Mouse (Mus musculus) limb, embryonic 11.5 days (tissue): ENCODE data around the gene Thegl. TPM values are rescaled to one million over a fixed set of nuclear protein-coding genes. Genes with fewer than 3 reads are reported as not detected.
A peak's percentile ranks its signal among the peaks of the same experiment; 100 is the strongest.

ENCODE experiments used
- ATAC-seq: fragments of 200-750 bp; cut with Nextera tagmentation; 2 replicates; pipeline ENCODE4 v1.8.0; 2017; ENCODE audit warnings: low read depth; ENCODE audit not compliant: insufficient number of reproducible peaks, low FRiP score, low TSS enrichment
- DNase-seq: peaks from one replicate; pipeline ENCODE4 v3.0.0-alpha.2; 2015; ENCODE audit warnings: low spot score
- H3K27ac ChIP-seq: fragments of 300-500 bp; sonication (generic); replicated peaks from 2 replicates; pipeline ENCODE4 v1.5.1; 2014; ENCODE audit warnings: low read depth, mild to moderate bottlenecking, low read length
- H3K27me3 ChIP-seq: fragments of 300-500 bp; sonication (generic); 2 replicates; pipeline ENCODE4 v1.6.1; 2014; ENCODE audit warnings: mild to moderate bottlenecking, low read length, mixed read lengths; ENCODE audit not compliant: control insufficient read depth, insufficient read depth
- H3K36me3 ChIP-seq: fragments of 300-500 bp; sonication (generic); 2 replicates; pipeline ENCODE4 v1.6.1; 2014; ENCODE audit warnings: mild to moderate bottlenecking, low read length, moderate library complexity, mixed read lengths; ENCODE audit not compliant: control insufficient read depth, insufficient read depth
- H3K4me1 ChIP-seq: fragments of 300-500 bp; sonication (generic); 2 replicates; pipeline ENCODE4 v1.6.1; 2014; ENCODE audit warnings: low read length, mixed read lengths; ENCODE audit not compliant: control insufficient read depth, insufficient read depth
- H3K4me2 ChIP-seq: fragments of 300-500 bp; sonication (generic); 2 replicates; pipeline ENCODE4 v1.6.1; 2014; ENCODE audit warnings: low read depth, mild to moderate bottlenecking, moderate library complexity; ENCODE audit not compliant: severe bottlenecking
- H3K4me3 ChIP-seq: fragments of 300-500 bp; sonication (generic); 2 replicates; pipeline ENCODE4 v1.5.1; 2014; ENCODE audit warnings: low read depth, low read length
- H3K9ac ChIP-seq: fragments of 300-500 bp; sonication (generic); 2 replicates; pipeline ENCODE4 v1.6.1; 2014; ENCODE audit warnings: mild to moderate bottlenecking, low read length
- H3K9me3 ChIP-seq: fragments of 300-500 bp; sonication (generic); 2 replicates; pipeline ENCODE4 v1.6.1; 2016; ENCODE audit warnings: low read length; ENCODE audit not compliant: control insufficient read depth
- WGBS: fragments of 180-500 bp; shearing (Covaris S2); extraction: QIAGEN DNeasy Blood & Tissue Kit; methylation state at CpG from one replicate; pipeline ENCODE4 v1.1.7; 2014; 5-methylcytosine and 5-hydroxymethylcytosine counted together
- polyA plus RNA-seq: library from polyadenylated mRNA; unstranded; fragments of >200 nt; fragmentation: Nextera tagmentation; extraction: Ambion mirVana; gene quantifications from 2 replicates; pipeline ENCODE4 v1.2.1, GENCODE M21; 2014

Thegl gene
- polyA plus RNA-seq, 1 experiment from 2014 or later, result not detected

DNA sequence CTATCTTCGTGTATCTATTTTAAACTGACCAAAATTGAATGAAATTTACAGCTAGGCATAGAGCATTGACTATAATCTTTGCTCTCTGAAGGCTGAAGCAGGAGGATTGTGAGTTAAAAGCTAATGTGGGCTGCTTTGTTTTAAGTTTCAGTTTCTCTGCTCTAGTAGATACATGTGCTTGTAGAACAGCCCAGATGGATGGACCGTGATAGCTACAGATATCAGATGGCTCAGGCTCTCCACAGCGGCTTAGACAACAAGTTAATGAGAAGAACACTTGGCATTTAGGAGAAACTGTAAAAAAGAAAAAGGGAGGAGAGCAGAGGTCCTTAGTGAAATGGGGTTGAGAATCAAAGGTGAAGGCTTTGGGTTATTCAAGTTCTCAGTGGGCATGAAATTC, 25.0 kb upstream of the Thegl start:
- H3K4me1 ChIP-seq, result no peaks in the 10 kb centered on the region
- H3K9ac ChIP-seq, result no peak overlapping the region
- no peak overlapping the region for H3K4me3 ChIP-seq
- no peaks in the 10 kb centered on the region for H3K27me3 ChIP-seq
- DNase-seq (no peak), ATAC-seq (no peak)
- H3K27ac ChIP-seq, result no peak overlapping the region
- H3K36me3 ChIP-seq, result peaks cover 12% of the 10 kb centered on the region; the same call in 1 of the 2 replicates
- no peaks in the 10 kb centered on the region for H3K9me3 ChIP-seq
- 99% methylated on average over 3 of the region's 3 CpGs for WGBS
- H3K4me2 ChIP-seq, result no peak overlapping the region

- Histone ChIP-seq H3K27ac (no peak overlapping the region), H3K9ac (no peak overlapping the region), H3K4me2 (no peak overlapping the region), H3K4me3 (no peak overlapping the region), H3K9me3 (no peaks in the 10 kb centered on the region), H3K36me3 (peaks cover 17% of the 10 kb centered on the region; the same call in 1 of the 2 replicates), H3K4me1 (no peaks in the 10 kb centered on the region), H3K27me3 (no peaks in the 10 kb centered on the region)
- DNase-seq (no peak), ATAC-seq (no peak)
- WGBS, result 87% methylated on average over 5 of the region's 5 CpGs
These were observed 22.5 kb upstream of the Thegl start for GRCm38 (mm10) chr5:76993174-76993814.

DNA sequence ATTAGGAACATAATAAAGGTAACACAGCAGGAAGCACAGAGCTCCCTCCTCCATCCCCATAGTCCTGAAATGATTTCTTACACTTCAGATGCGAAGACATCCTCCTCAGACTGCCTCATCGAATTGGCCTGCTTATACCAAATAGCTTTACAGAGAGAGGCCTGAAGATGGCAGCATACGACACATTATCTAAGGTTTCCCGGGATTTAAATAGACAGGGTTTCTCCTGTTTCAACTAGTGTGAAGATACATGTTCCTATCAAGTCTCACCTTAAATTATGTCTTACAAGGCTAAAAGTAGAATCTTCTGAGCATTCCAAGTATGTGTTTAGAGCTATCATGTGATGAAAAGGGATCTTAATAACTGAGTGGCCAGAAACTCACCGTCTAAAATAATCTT, 17.4 kb upstream of the Thegl start:
- Histone ChIP-seq H3K36me3 (peaks cover 14% of the 10 kb centered on the region; the same call in 1 of the 2 replicates), H3K27ac (no peak overlapping the region), H3K4me2 (no peak overlapping the region), H3K4me1 (no peaks in the 10 kb centered on the region), H3K4me3 (no peak overlapping the region), H3K27me3 (no peaks in the 10 kb centered on the region), H3K9ac (no peak overlapping the region), H3K9me3 (no peaks in the 10 kb centered on the region)
- 65% methylated on average over 5 of the region's 5 CpGs for WGBS
- DNase-seq (peak; percentile 32), ATAC-seq (no peak)

GRCm38 (mm10) chr5:77001192-77001591, 14.6 kb upstream of the Thegl start:
- no peak overlapping the region for H3K27ac ChIP-seq
- H3K36me3 ChIP-seq, result peaks cover 11% of the 10 kb centered on the region; the same call in 1 of the 2 replicates
- DNase-seq, result no peak
- no peaks in the 10 kb centered on the region for H3K4me1 ChIP-seq
- WGBS, result 87% methylated on average over 17 of the region's 17 CpGs
- no peak overlapping the region for H3K4me3 ChIP-seq
- ATAC-seq, result no peak
- no peaks in the 10 kb centered on the region for H3K27me3 ChIP-seq
- H3K9me3 ChIP-seq, result no peaks in the 10 kb centered on the region
- H3K4me2 ChIP-seq, result no peak overlapping the region
- H3K9ac ChIP-seq, result no peak overlapping the region

GRCm38 (mm10) chr5:77004051-77004821, 11.6 kb upstream of the Thegl start, which contains the start of gene Arl9:
Gene Arl9 (plus strand): TSS chr5:77004055.
- 95% methylated on average over 6 of the region's 6 CpGs for WGBS
- no peaks in the 10 kb centered on the region for H3K9me3 ChIP-seq

DNA sequence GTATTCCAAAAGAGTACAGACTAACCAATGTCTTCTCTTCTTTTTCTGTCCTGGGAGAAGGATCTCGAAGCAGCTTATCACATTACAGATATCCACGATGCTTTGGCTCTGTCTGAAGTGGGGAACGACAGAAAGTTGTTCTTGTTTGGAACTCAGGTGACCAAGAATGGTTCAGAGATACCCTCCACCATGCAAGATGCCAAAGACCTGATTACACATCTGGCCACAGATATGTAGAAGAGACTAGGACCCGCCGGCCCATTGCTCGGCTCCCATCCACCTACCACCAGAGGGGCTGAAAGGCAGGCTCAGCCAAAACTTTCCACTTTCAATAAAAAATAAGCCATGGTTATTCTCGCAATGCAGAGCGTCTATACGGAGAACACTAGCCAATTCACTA, 5.5 kb upstream of the Thegl start:
- H3K4me2 ChIP-seq, result no peak overlapping the region
- no peak overlapping the region for H3K27ac ChIP-seq
- H3K36me3 ChIP-seq, result no peaks in the 10 kb centered on the region
- no peak for DNase-seq
- no peak overlapping the region for H3K9ac ChIP-seq
- H3K4me3 ChIP-seq, result no peak overlapping the region
- no peaks in the 10 kb centered on the region for H3K4me1 ChIP-seq
- 89% methylated on average over 9 of the region's 9 CpGs for WGBS
- H3K27me3 ChIP-seq, result no peaks in the 10 kb centered on the region
- ATAC-seq, result no peak
- H3K9me3 ChIP-seq, result no peaks in the 10 kb centered on the region

More at GRCm38 (mm10) chr5:77004051-77004821, 11.6 kb upstream of the Thegl start, which contains the start of gene Arl9:
- H3K36me3 ChIP-seq, result peaks cover 3% of the 10 kb centered on the region; the same call in 1 of the 2 replicates
- H3K27ac ChIP-seq, result no peak within 1 kb of the TSS
- H3K4me2 ChIP-seq, result no peak within 1 kb of the TSS
- H3K4me3 ChIP-seq, result no peak within 1 kb of the TSS
- H3K9ac ChIP-seq, result no peak within 1 kb of the TSS
- no peak for ATAC-seq
- DNase-seq, result no peak
- no peaks in the 10 kb centered on the region for H3K4me1 ChIP-seq
- H3K27me3 ChIP-seq, result no peaks in the 10 kb centered on the region

- H3K4me2 ChIP-seq, result no peak overlapping the region
- no peak overlapping the region for H3K27ac ChIP-seq
- no peak overlapping the region for H3K4me3 ChIP-seq
- H3K4me1 ChIP-seq, result no peaks in the 10 kb centered on the region
- no peaks in the 10 kb centered on the region for H3K9me3 ChIP-seq
- WGBS, result 67% methylated on average over 3 of the region's 3 CpGs
- H3K9ac ChIP-seq, result no peak overlapping the region
- DNase-seq (no peak), ATAC-seq (no peak)
- H3K36me3 ChIP-seq, result no peaks in the 10 kb centered on the region
- H3K27me3 ChIP-seq, result no peaks in the 10 kb centered on the region
These were observed 4.7 kb upstream of the Thegl start for GRCm38 (mm10) chr5:77011082-77011481.

GRCm38 (mm10) chr5:77013171-77013570, 2.7 kb upstream of the Thegl start:
- H3K4me1 ChIP-seq, result no peaks in the 10 kb centered on the region
- H3K27me3 ChIP-seq, result peaks cover 3% of the 10 kb centered on the region; the same call in 1 of the 2 replicates
- no peak overlapping the region for H3K27ac ChIP-seq
- no peak overlapping the region for H3K4me2 ChIP-seq
- no peaks in the 10 kb centered on the region for H3K9me3 ChIP-seq
- no peak overlapping the region for H3K9ac ChIP-seq
- no peak for DNase-seq
- WGBS, result 88% methylated on average over 3 of the region's 3 CpGs
- no peaks in the 10 kb centered on the region for H3K36me3 ChIP-seq
- H3K4me3 ChIP-seq, result no peak overlapping the region
- no peak for ATAC-seq
